Mouse (Mus musculus) bone marrow, adult 2 months (tissue): ENCODE measurements around the gene Efemp1.

Experiments
- CTCF ChIP-seq: fragments of 200-500 bp; IDR thresholded peaks from 2 replicates; pipeline ENCODE4 v1.5.1; 2011; ENCODE audit warnings: low read length, control low read depth; ENCODE audit not compliant: control insufficient read depth, insufficient read depth
- POLR2A ChIP-seq: fragments of 200-500 bp; IDR thresholded peaks from 2 replicates; pipeline ENCODE4 v1.6.1; 2011; ENCODE audit warnings: low read depth, mild to moderate bottlenecking, control low read depth, low read length, borderline replicate concordance; ENCODE audit not compliant: control insufficient read depth

- TF ChIP-seq POLR2A (no peak), CTCF (no peak)
These were observed 44.3 kb upstream of the Efemp1 start for GRCm38 (mm10) chr11:28808685-28809084.
